Mouse (Mus musculus): ENCODE data around the gene Tmem138.
A peak's percentile ranks its signal among the peaks of the same experiment; 100 is the strongest.

DNA sequence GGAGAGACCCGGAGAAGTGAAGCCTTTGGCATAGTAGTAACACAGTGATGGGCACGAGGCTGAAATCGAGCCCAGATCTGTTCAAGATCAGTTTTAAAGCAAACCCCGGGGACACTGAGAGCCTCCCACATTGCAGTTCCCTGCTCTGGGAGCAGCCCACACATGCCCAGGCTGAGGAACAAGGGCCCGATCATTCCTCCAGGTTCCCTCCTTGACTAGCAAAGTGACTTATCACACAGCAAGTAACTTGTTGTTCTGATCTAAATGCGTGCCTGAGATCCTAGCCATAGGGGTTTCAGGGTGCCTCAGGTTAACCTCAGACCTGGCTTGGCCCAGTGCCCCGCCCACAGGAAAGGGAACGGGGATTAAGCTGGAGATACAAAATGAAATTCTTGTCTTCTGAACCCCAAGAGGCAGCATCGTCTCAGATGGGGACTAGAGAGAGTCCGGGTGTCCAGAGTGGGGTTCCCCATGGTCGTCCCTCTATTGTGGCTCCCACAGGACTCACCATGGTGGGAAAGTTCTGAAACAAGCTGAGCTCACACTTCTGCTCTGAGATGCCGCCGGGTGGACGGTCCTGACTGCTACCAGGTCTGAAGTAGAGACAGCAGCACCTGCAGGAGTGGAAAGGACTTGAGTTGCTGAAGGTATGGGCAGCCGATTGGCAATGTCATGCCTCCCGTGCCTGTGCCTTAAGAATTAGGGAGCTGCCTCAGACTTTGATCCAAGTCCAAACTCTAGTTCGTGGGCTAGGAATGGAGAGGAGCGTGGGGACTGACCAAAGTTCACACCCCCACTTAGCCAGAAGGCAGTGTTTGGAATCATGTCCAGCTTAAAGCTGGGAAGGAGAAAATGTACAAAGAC is 26.7 kb upstream of the Tmem138 start:
- TF ChIP-seq RCOR1 (IDR thresholded peaks at IDR 0.05; ENCODE audit: low read depth, low read length) (no peak), CTCF (IDR thresholded peaks at IDR 0.05 in 2 of 3, conservative IDR thresholded peaks at IDR 0.05 in 1 of 3; ENCODE audit: control insufficient read depth in 1 of 3, insufficient read depth in 1 of 3, low read depth in 2 of 3, low read length in 3 of 3, poor library complexity in 1 of 3, severe bottlenecking in 1 of 3) (no peak), TAL1 (IDR thresholded peaks at IDR 0.05; ENCODE audit: low read length) (no peak), EP300 (IDR thresholded peaks at IDR 0.05; ENCODE audit: low read depth in 1 of 2, low read length in 2 of 2) (no peak), SIN3A (IDR thresholded peaks at IDR 0.05; ENCODE audit: low read length) (peak; percentile 13; the same call in 1 of the 2 replicates), POLR2AphosphoS2 (IDR thresholded peaks at IDR 0.05; ENCODE audit: low read length) (no peak), POLR2A (IDR thresholded peaks at IDR 0.05; ENCODE audit: control insufficient read depth in 1 of 2, insufficient read depth in 1 of 2, low read depth in 1 of 2, low read length in 2 of 2, poor library complexity in 1 of 2) (peak; percentile 13 to 49; a peak in 1 of 4 replicates)
